Mouse (Mus musculus): ENCODE results near the gene Adgrg1.

DNA sequence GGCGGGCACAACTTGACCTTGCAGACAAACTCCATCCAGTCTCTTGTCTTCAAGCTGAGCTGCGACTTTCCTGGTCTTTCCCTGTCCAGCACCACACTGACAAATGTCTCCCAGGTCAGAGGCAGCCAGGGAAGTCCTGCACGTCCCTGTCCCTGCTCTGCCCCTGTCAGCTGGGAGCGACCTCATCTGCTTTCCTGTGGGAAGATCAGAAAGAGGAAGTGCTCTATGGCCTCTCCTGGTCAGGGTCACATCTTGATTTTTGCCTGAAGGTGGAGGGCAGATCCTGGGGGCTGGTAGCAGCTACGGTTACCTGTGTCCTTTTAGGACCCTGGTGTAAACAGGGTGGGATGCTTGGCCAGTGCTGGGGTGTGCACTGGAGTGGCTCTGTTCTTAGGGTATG, 40.6 kb upstream of the Adgrg1 start:
- no peak for TF ChIP-seq CTCF (IDR thresholded peaks at IDR 0.05; ENCODE audit: low read depth)
- TF ChIP-seq EP300 (IDR thresholded peaks at IDR 0.05; ENCODE audit: low read depth): no peak

Measured in liver, postnatal 0 days (tissue).